Mouse (Mus musculus) ES-E14 (cell line): ENCODE results near the gene Slc27a4.

Source experiments
- CHD2 ChIP-seq: IDR thresholded peaks from 2 replicates; pipeline ENCODE4 v1.6.1; 2014; ENCODE audit warnings: mild to moderate bottlenecking, low read depth, low read length, inconsistent platforms
- HCFC1 ChIP-seq: IDR thresholded peaks from 2 replicates; pipeline ENCODE4 v1.6.1; 2012; ENCODE audit warnings: low read length, inconsistent platforms, borderline replicate concordance; ENCODE audit not compliant: insufficient read depth
- ZC3H11A ChIP-seq: IDR thresholded peaks from 2 replicates; pipeline ENCODE4 v1.6.1; 2012; ENCODE audit warnings: low read depth, mild to moderate bottlenecking, inconsistent platforms, low read length, borderline replicate concordance
- ZNF384 ChIP-seq: IDR thresholded peaks from 2 replicates; pipeline ENCODE4 v1.6.1; 2012; ENCODE audit warnings: low read depth, low read length, inconsistent platforms

DNA sequence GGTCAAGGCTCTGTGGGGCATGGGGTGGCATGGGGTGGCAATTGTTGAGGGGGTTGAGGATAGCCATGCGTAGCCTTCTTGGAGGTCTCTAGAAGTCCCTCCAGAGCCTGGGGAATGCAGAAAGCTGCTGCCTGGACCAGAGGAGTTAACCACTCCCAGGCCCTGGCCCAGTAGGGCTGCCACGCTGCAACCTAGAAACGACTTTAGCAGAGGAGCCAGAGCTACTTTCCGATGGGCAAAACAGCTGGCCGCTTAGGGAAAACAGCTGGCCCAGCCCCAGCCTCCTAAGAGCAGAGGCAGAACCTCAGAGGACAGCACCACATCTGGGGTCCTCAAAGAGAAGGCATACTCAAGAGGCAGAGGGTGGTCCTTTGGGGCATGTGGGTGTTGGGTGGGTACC lies 55.5 kb downstream of the Slc27a4 start:
- TF ChIP-seq ZC3H11A (no peak), ZNF384 (no peak), CHD2 (no peak), HCFC1 (no peak)
